Mouse (Mus musculus): ENCODE measurements around the gene Csnk2b. TPM values are rescaled to one million over a fixed set of nuclear protein-coding genes. Genes with fewer than 3 reads are reported as not detected.

Csnk2b gene
- polyA plus RNA-seq, 1 experiment from 2014 or later, result 203 TPM

GRCm38 (mm10) chr17:35120745-35121142, 1.1 kb downstream of the Csnk2b start:
- Histone ChIP-seq H3K4me2 (replicated peaks; ENCODE audit: low read depth, low read length) (peak overlapping the region; percentile 84), H3K9me3 (ENCODE audit: low read length) (no peaks in the 10 kb centered on the region), H3K27me3 (replicated peaks; ENCODE audit: insufficient read depth, low read length) (no peaks in the 10 kb centered on the region), H3K4me3 (ENCODE audit: low read depth, low read length) (peak overlapping the region; percentile 84), H3K36me3 (ENCODE audit: insufficient read depth, low read length) (peaks cover 4% of the 10 kb centered on the region; the same call in 1 of the 2 replicates), H3K9ac (replicated peaks; ENCODE audit: low read depth) (peak overlapping the region; percentile 94), H3K4me1 (ENCODE audit: insufficient read depth, low read depth, low read length) (peaks cover 8% of the 10 kb centered on the region), H3K27ac (ENCODE audit: low read length) (peak overlapping the region; percentile 73)
- peak; percentile 45 for DNase-seq (ENCODE audit: low spot score)
- ATAC-seq, result peak; percentile 2
- WGBS, result 0% methylated on average over 33 of the region's 33 CpGs
- TF ChIP-seq EP300 (IDR thresholded peaks at IDR 0.05) (no peak), CTCF (IDR thresholded peaks at IDR 0.05) (no peak)

- H3K36me3 ChIP-seq (ENCODE audit: insufficient read depth, low read length), result peaks cover 8% of the 10 kb centered on the region; the same call in 1 of the 2 replicates
- H3K9me3 ChIP-seq (ENCODE audit: low read length), result no peaks in the 10 kb centered on the region
- H3K9ac ChIP-seq (replicated peaks; ENCODE audit: low read depth), result no peak within 1 kb of the TSS
- peaks cover 3% of the 10 kb centered on the region; the same call in 1 of the 2 replicates for H3K4me1 ChIP-seq (ENCODE audit: insufficient read depth, low read depth, low read length)
- H3K27ac ChIP-seq (ENCODE audit: low read length), result no peak within 1 kb of the TSS
- no peak within 1 kb of the TSS for H3K4me3 ChIP-seq (ENCODE audit: low read depth, low read length)
- H3K4me2 ChIP-seq (replicated peaks; ENCODE audit: low read depth, low read length), result no peak within 1 kb of the TSS
- WGBS, result 83% methylated on average over 8 of the region's 8 CpGs
- H3K27me3 ChIP-seq (replicated peaks; ENCODE audit: insufficient read depth, low read length), result no peaks in the 10 kb centered on the region
- no peak for TF ChIP-seq EP300 (IDR thresholded peaks at IDR 0.05)
- TF ChIP-seq CTCF (IDR thresholded peaks at IDR 0.05), result peak; percentile 65
- DNase-seq (ENCODE audit: low spot score) (peak; percentile 56), ATAC-seq (no peak)
Observed at GRCm38 (mm10) chr17:35115046-35116019, 6.5 kb downstream of the Csnk2b start, which contains the start of gene Ly6g5b. Gene Ly6g5b (minus strand): TSS chr17:35115428.

DNA sequence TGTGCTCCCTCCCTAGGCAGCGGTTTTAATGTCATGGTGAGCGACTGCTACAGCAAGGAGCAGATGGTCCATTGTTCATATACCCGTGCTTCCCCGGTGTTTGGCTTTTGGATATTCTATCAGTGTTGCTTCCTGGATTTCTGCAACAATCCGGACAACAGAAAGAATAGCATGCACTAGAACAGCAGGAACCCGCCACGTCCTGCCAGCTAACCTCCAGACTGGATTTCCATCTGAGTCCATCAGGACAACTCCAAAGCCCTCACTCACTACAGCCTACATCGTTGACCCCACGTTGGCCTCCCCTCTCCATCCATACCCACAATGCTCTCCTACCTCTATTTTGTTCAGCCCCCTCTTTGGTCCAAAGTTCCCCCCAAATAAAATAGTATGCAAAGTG, 10.1 kb downstream of the Csnk2b start:
- H3K4me1 ChIP-seq (ENCODE audit: insufficient read depth, low read depth, low read length), result no peaks in the 10 kb centered on the region
- ATAC-seq (0 out of 2 replicates have a peak, but pooled peaks have one; percentile 12), DNase-seq (ENCODE audit: low spot score) (peak; percentile 25)
- no peak overlapping the region for H3K9ac ChIP-seq (replicated peaks; ENCODE audit: low read depth)
- no peak overlapping the region for H3K4me2 ChIP-seq (replicated peaks; ENCODE audit: low read depth, low read length)
- peak overlapping the region; percentile 15; the same call in 1 of the 2 replicates for H3K27ac ChIP-seq (ENCODE audit: low read length)
- peaks cover 4% of the 10 kb centered on the region; the same call in 1 of the 2 replicates for H3K36me3 ChIP-seq (ENCODE audit: insufficient read depth, low read length)
- TF ChIP-seq EP300 (IDR thresholded peaks at IDR 0.05) (no peak), CTCF (IDR thresholded peaks at IDR 0.05) (no peak)
- H3K9me3 ChIP-seq (ENCODE audit: low read length), result no peaks in the 10 kb centered on the region
- H3K4me3 ChIP-seq (ENCODE audit: low read depth, low read length), result no peak overlapping the region
- WGBS, result 61% methylated on average over 9 of the region's 9 CpGs
- H3K27me3 ChIP-seq (replicated peaks; ENCODE audit: insufficient read depth, low read length), result no peaks in the 10 kb centered on the region

- Histone ChIP-seq H3K27me3 (replicated peaks; ENCODE audit: insufficient read depth, low read length) (no peaks in the 10 kb centered on the region), H3K9ac (replicated peaks; ENCODE audit: low read depth) (no peak within 1 kb of the TSS), H3K4me3 (ENCODE audit: low read depth, low read length) (no peak within 1 kb of the TSS), H3K9me3 (ENCODE audit: low read length) (no peaks in the 10 kb centered on the region), H3K4me2 (replicated peaks; ENCODE audit: low read depth, low read length) (no peak within 1 kb of the TSS), H3K4me1 (ENCODE audit: insufficient read depth, low read depth, low read length) (no peaks in the 10 kb centered on the region), H3K27ac (ENCODE audit: low read length) (no peak within 1 kb of the TSS), H3K36me3 (ENCODE audit: insufficient read depth, low read length) (0 out of 2 replicates have a peak, but pooled peaks cover 5% of the 10 kb centered on the region)
- DNase-seq (ENCODE audit: low spot score) (no peak), ATAC-seq (no peak)
- TF ChIP-seq EP300 (IDR thresholded peaks at IDR 0.05), result no peak
- no peak for TF ChIP-seq CTCF (IDR thresholded peaks at IDR 0.05)
- 78% methylated on average over 6 of the region's 6 CpGs for WGBS
Observed at GRCm38 (mm10) chr17:35108097-35108496, 13.8 kb downstream of the Csnk2b start, which contains the start of gene Ly6g5c. Gene Ly6g5c (plus strand): TSS chr17:35108279.

GRCm38 (mm10) chr17:35106522-35106921, 15.3 kb downstream of the Csnk2b start:
- no peak overlapping the region for H3K4me3 ChIP-seq (ENCODE audit: low read depth, low read length)
- no peak overlapping the region for H3K27ac ChIP-seq (ENCODE audit: low read length)
- peaks cover 17% of the 10 kb centered on the region; the same call in 1 of the 2 replicates for H3K36me3 ChIP-seq (ENCODE audit: insufficient read depth, low read length)
- WGBS, result 55% methylated on average over 3 of the region's 3 CpGs
- ATAC-seq, result no peak
- no peaks in the 10 kb centered on the region for H3K9me3 ChIP-seq (ENCODE audit: low read length)
- H3K4me1 ChIP-seq (ENCODE audit: insufficient read depth, low read depth, low read length), result no peaks in the 10 kb centered on the region
- H3K4me2 ChIP-seq (replicated peaks; ENCODE audit: low read depth, low read length), result no peak overlapping the region
- TF ChIP-seq CTCF (IDR thresholded peaks at IDR 0.05), result peak; percentile 26; the same call in 1 of the 2 replicates
- TF ChIP-seq EP300 (IDR thresholded peaks at IDR 0.05), result no peak
- no peaks in the 10 kb centered on the region for H3K27me3 ChIP-seq (replicated peaks; ENCODE audit: insufficient read depth, low read length)
- H3K9ac ChIP-seq (replicated peaks; ENCODE audit: low read depth), result no peak overlapping the region
- no peak for DNase-seq (ENCODE audit: low spot score)

- Histone ChIP-seq H3K27ac (ENCODE audit: low read length) (no peak overlapping the region), H3K4me2 (replicated peaks; ENCODE audit: low read depth, low read length) (no peak overlapping the region), H3K4me1 (ENCODE audit: insufficient read depth, low read depth, low read length) (no peaks in the 10 kb centered on the region), H3K9me3 (ENCODE audit: low read length) (no peaks in the 10 kb centered on the region), H3K36me3 (ENCODE audit: insufficient read depth, low read length) (peaks cover 22% of the 10 kb centered on the region; the same call in 1 of the 2 replicates), H3K27me3 (replicated peaks; ENCODE audit: insufficient read depth, low read length) (no peaks in the 10 kb centered on the region), H3K4me3 (ENCODE audit: low read depth, low read length) (no peak overlapping the region), H3K9ac (replicated peaks; ENCODE audit: low read depth) (no peak overlapping the region; the same call in 1 of the 2 replicates)
- DNase-seq (ENCODE audit: low spot score) (peak; percentile 66), ATAC-seq (no peak)
- 22% methylated on average over 13 of the region's 13 CpGs for WGBS
- peak; percentile 73 for TF ChIP-seq CTCF (IDR thresholded peaks at IDR 0.05)
- TF ChIP-seq EP300 (IDR thresholded peaks at IDR 0.05), result no peak
Observed at GRCm38 (mm10) chr17:35105740-35106389, 16.0 kb downstream of the Csnk2b start.
